Mouse (Mus musculus): ENCODE data around the gene Ydjc.
"Not testable (repeated sequence)": the region's sequence is repeated elsewhere in the genome, so short reads cannot be mapped to it uniquely, and the experiment has no call there.

Ydjc gene

DNA sequence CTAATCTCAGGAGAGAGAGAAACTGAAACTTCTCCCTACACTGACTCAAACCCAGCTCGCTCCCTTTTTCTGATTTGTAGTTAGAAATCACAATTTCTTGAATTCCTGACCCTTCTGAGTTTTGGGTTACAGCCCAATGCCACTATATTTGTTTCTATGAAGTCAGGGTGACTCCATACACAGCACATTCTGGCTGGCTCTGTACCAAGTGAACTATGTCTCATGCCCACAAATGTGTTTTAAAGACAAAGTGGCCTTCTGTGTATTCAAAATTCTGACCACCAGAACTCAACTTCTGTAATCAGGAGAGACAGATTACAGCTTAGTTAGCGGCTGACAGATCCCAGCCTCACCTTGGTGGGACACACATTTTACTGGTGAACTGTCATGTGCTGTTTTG, 9.9 kb downstream of the Ydjc start:
- DNase-seq, result no peak

GRCm38 (mm10) chr16:17165478-17165877, 21.1 kb downstream of the Ydjc start:
- not testable (repeated sequence) for DNase-seq

- no peak for DNase-seq
Measured at GRCm38 (mm10) chr16:17167179-17167578, 22.8 kb downstream of the Ydjc start.

- no peak for DNase-seq
Measured at GRCm38 (mm10) chr16:17168049-17168448, 23.6 kb downstream of the Ydjc start.

- no peak for DNase-seq
Measured at GRCm38 (mm10) chr16:17175765-17176164, 31.3 kb downstream of the Ydjc start.

DNA sequence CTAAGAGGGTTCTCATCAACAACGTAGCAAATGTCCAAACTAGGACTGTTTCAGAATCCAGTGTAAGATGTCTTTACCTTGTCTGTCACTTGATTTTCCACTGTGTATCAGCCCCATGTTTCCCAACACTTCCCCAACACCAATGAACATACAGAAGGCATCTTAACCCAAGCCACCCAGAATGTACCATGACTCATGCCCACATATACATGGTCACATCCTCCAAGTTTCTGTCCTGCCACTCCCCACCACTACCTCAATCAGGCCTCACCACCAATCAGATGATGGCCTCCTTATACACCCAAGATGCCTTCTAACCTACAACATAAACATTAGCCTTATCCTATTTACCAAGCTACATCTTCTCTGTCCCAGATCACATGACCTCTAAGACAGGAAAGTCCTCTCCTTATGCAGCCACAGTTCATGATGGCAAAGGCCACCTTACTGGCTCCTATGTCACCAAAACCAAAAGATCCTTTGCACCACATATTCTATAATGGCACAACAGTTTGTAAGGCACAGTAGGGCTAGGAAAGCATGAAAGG, 33.3 kb downstream of the Ydjc start:
- no peak for DNase-seq

DNA sequence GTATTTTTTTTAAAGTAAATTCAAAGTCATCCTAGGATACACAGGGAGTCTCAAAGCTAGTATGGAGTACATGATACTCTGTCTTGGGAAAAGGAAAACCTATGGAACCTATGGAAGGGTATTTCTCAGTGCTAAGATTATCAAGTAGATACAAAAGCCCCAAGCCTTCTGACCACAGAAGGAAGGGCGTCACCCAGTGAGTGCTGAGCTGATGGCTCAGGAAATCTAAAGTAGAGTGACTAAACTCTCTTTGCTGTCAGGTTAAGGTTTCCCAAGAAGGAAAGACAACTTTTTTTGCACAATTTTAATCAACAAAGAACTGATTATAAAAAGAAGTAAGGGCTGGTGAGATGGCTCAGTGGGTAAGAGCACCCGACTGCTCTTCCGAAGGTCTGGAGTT, 35.3 kb downstream of the Ydjc start:
- DNase-seq, result no peak

- peak; percentile 57 to 63 for DNase-seq
Measured at GRCm38 (mm10) chr16:17181382-17181781, 37.0 kb downstream of the Ydjc start.

GRCm38 (mm10) chr16:17182136-17182535, 37.7 kb downstream of the Ydjc start:
- no peak for DNase-seq

- DNase-seq, result no peak
Measured at GRCm38 (mm10) chr16:17183003-17183402, 38.6 kb downstream of the Ydjc start.

DNA sequence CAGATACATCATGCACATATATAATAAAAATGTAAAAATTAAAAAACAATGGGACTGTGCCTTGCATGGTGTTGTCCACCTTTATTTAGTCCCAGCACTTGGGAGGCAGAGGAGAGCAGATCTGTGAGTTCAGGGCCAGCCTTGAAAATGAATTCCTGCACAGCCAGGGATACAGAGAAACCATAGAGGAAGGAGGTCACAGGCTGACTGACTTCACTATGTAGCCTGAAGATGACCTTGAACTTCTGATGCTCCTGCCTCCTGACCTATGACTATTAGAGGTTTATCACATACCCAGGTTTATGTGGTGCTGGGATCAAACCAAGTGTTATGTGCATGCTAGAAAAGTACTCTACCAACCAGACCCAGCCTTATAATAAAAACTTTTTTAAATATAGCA, 41.1 kb downstream of the Ydjc start:
- no peak for DNase-seq

GRCm38 (mm10) chr16:17193823-17194222, 49.4 kb downstream of the Ydjc start:
- no peak for DNase-seq

DNA sequence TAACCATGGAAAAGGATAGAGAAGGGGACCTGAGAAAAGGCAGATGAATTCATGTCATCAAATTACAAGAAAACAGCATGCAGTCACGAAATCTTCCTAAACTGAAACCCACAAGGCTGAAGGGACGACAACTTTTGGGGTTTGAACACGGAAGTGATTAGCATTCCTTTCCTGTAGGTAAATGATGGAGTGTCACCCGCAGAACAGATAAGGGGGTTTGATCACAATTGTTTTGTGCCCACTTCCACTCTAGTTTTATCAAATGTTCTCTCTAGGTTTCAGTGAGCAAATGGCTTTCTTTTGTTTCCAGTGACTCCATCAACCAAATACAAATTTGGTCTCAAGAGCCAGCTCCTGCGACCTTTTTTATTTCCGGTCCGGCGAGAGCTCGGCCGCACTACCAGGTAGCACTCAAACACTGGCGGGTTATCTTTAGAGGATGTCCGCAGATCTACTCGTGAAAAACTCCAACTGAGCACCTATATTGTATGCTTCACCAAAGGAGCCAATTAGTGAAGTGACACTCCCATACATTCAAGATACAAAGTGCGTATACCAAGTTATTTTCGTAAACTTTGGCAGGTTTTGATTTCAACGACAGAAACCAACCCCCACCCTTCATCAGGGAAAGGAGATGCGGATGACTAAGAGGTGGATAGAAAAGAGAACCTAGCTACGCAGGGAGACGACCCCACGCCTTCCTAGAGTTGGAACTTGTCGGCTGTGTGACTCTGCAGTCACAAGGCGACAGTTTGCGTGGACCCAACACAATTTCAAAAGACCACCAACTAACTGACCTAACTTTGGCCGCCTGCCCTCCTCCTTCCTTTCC, 55.9 kb downstream of the Ydjc start:
- DNase-seq, result no peak

- DNase-seq, result peak; percentile 84
Measured at GRCm38 (mm10) chr16:17200953-17201707, 56.7 kb downstream of the Ydjc start.

DNA sequence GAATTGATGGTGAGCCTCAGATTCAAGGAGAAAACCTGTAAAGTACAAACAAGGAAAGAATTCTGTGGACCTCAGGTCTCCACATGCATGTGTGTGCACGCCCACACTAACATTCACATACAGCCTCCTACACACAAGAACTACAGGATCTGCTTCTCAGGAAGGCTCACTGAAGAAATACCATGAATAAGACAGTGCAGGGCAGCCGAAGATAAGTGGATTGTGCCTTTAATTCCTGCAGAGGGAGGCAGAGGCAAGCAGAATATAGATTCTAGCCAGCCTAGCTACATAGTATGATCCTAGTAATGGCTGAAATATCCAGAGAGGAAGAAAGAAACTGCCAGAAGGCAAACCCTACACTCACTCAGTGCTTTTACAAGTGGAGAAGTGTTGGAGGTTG, 57.6 kb downstream of the Ydjc start:
- DNase-seq, result no peak

DNA sequence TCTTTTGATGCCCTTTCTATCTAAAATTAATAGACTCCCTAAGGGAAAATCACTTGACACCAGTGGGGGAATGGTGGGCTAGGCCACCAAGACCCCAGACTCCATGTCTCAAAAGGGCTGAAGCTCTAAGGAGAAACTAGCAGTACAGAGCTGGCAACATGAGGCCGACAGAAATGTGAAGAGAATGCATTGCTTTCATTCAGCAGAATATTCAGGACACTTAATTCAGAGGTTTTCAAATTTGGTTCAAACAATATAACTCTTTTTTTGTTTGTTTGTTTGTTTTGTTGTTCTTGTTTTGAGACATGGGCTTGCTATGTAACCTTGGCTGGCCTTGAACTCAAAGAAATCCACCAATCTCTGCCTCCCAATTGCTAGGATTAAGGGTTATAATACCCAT, 58.1 kb downstream of the Ydjc start, which contains the start of gene Ube2l3:
Gene Ube2l3, minus strand, starts transcription at position 101 of the 400 bp plus-strand sequence.
- DNase-seq, result no peak

DNA sequence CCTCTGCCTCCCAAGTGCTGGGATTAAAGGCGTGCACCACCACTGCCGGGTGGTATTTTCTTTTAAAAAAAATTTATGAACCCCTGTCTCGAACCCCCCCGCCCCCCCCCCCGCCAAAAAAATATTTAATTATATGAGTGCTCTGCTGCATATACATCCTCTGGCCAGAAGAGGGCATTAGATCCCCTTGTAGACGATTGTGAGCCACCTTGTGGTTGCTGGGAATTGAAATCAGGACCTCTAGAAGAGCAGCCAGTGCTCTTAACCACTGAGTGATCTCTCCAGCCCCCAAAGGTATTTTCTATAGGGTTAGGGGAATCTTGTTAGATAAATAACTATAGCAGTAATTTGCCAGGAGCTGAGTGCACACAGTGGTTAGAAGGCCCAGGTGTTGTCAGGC, 60.6 kb downstream of the Ydjc start:
- peak; percentile 64 to 69 for DNase-seq

GRCm38 (mm10) chr16:17208389-17209361, 64.3 kb downstream of the Ydjc start, which contains the start of gene Rimbp3:
Gene Rimbp3, plus strand, starts transcription at chr16:17208603.
- peak; percentile 79 for DNase-seq

DNA sequence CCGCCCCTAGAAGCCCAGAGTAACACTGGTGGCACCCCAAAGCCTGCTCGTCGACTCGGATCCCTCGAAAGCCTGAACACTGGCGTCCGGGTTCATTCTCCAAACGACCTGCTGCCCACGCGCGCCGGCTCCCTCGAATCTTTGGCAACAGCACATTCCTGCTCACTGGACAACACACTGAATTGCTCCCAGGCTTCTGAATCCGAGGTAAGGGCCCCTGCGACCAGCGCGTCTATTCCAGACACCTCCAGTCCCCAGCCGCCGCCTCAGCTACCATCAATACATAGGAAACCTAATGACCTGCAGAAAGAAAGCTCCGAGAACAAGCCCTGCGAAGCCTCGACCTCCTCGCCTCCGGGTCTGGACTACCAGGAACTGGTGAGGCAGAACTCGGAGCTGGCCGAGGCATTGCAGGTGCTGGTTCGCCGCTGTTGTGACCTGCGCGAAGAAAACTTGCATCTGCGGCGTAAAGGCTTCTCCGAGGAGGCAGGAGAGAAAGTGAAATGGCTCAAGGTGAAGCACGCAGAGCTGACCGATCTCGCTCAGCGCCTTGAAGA, 65.1 kb downstream of the Ydjc start:
- DNase-seq, result peak in 1 of 2 experiments; percentile 37

All from B cell, adult 2 months (primary cell).